In the genomic region with DNA sequence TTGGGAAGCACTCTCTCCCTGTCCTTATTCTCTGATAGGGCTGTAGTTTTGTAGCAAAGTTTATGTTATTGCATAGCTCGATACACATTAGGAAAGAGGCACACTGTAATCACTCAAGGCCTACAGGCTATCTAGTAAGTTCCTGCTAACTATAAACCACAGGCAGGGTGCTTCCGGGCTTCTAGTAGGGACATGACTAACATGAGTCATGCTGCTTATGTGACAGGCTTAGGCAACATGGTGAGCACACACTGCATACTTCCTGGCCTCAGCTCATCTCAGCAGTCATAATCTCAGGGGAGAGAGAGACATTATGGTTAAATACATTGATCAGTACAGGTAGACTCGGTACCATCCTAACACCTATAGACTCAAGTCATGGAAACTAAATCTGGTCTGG, we compare ENCODE assay signal across 21 mouse cellular contexts. TPM values are rescaled to one million over a fixed set of nuclear protein-coding genes. Genes with fewer than 3 reads are reported as not detected.
DNase-seq lines count a peak whose midpoint lies in the region; ATAC-seq lines count a peak whose summit lies in the region.
"Had no signal": no experiment of that assay in that cellular context is flagged by ENCODE, and none has a peak within 500 bp of the region (broad histone marks: within the 10 kb centered on the region; RNA-seq: fewer than 3 reads in every experiment).

No protein-coding gene starts in this region.

- intact Hi-C loops in heart, postnatal 10 days (cut with DNase I) = no loop called here

- peak; percentile 36 for DNase-seq in urinary bladder, postnatal 14 days (ENCODE audit: low spot score)
- DNase-seq in urinary bladder, postnatal 10 days (ENCODE audit: low spot score) = no peak
- DNase-seq in c-Kit-positive CD71-negative TER-119-negative erythroid progenitor cells, embryonic 14.5 days (ENCODE audit: low read depth) = peak; percentile 19
- DNase-seq in gastrocnemius, adult 8-10 months (ENCODE audit: low spot score in 2 of 2) = no peak
- DNase-seq in heart, postnatal 10 days = no peak
- DNase-seq: cerebellum, adult 18-20 months; kidney, postnatal 10 days; spleen, adult 18-20 months; thymus, postnatal 25 days had no signal

- peak; percentile 61; the same call in 1 of the 2 replicates for ATAC-seq in monocyte, adult 5-6 weeks (replicated peaks; ENCODE audit: insufficient number of reproducible peaks, low FRiP score, low TSS enrichment, poor library complexity, severe bottlenecking)
- ATAC-seq in activated CD4-positive, CD25-positive, alpha-beta regulatory T cell, adult 4 months = no peak
- ATAC-seq: intestine, postnatal 0 days; midbrain, embryonic 16.5 days had no signal

RNA-seq across cellular contexts. Expression of a gene that starts 12.2 kb away (rescaled TPM):
- total RNA-seq in monocyte, adult 5-6 weeks (2017) = not detected in 3 replicates
- under 1 TPM in 1 of 4 experiments, not detected in 3; 0.15 TPM for total RNA-seq in gastrocnemius, adult 8-10 months (2022)
- not detected for polyA plus RNA-seq in activated CD4-positive, CD25-positive, alpha-beta regulatory T cell, adult 4 months (2017; shearing (Covaris generic))
- total RNA-seq in heart, postnatal 10 days (2021) = not detected
- total RNA-seq: layer of hippocampus, adult 8-10 months; left cerebral cortex, postnatal 10 days had no signal
- polyA plus RNA-seq: cortical plate, adult 2 months; forebrain, embryonic 12.5 days; gonadal fat pad, adult 2 months; heart, postnatal 0 days; intestine, postnatal 0 days; neural tube, embryonic 14.5 days; stomach, embryonic 16.5 days had no signal

Comparison
In these comparisons a context has a peak if more than half of its experiments do, and no peak if none do; other contexts are left out.
1. DNase-seq: peak in urinary bladder, postnatal 14 days (single experiment) and c-Kit-positive CD71-negative TER-119-negative erythroid progenitor cells, embryonic 14.5 days (single experiment); none in urinary bladder, postnatal 10 days (single experiment), gastrocnemius, adult 8-10 months (0 of 2) and heart, postnatal 10 days (0 of 2).